Mouse (Mus musculus): ENCODE data around the gene Arl5c. TPM values are rescaled to one million over a fixed set of nuclear protein-coding genes. Genes with fewer than 3 reads are reported as not detected.

Gene Arl5c
- polyA plus RNA-seq, 2 experiments, result 2.4 to 6.1 TPM

DNA sequence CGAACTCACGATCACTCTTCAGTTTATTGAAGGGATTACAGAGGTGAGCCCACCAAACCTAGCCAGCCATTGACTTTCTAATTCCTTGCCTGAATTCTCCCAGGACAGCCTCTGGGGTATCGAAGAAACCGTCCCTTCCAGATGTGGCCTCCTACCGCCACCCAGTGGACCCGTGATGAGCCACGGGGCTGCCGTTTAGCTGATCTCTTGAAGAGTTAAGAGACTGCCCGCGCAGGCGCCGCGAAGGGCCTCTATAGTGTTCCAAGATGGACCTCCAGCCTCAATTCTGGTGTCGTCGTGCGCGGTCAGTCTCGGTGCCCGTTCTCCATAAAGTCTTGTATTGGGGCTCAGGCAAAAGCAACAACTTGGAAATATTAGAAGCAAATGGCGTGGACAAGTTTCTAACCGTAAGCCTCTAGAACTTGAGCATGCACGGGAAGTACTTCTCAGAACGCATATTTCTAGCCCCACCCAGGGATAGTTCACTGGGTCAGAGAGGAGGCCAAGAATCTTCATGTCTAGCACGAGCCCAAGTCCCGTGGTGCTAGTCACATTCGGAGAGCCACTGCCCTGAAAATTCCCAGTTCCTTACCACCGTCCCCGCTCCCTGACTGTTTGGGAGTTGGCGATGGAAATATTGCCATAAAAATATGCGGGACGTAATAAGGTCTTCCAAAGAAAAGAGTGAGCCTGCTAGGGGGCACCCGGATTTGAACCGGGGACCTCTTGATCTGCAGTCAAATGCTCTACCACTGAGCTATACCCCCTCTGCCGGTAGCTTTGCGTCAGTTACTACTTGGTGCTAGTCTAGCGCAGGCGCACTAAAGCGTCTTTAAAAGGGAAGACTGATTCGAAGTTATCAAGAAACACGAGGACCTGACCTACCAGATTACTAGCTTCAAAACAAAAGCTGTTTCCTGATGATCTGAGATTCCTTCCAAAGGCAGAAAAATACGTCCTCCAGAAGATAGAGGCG, 8.1 kb downstream of the Arl5c start:
- under 1% methylated on average over 42 of the region's 42 CpGs for WGBS
- ATAC-seq (ENCODE audit: low FRiP score, low read depth) (peak; percentile 84), DNase-seq (ENCODE audit: low spot score) (peak; percentile 94)
- Histone ChIP-seq H3K4me1 (ENCODE audit: control insufficient read depth, insufficient read depth, low read length) (0 out of 2 replicates have a peak, but pooled peaks cover 4% of the 10 kb centered on the region), H3K9ac (ENCODE audit: low read depth, low read length, severe bottlenecking) (peak overlapping the region; percentile 55), H3K4me2 (replicated peaks; ENCODE audit: low read depth, low read length, severe bottlenecking) (peak overlapping the region; percentile 57), H3K9me3 (ENCODE audit: control insufficient read depth, low read length) (no peaks in the 10 kb centered on the region), H3K27me3 (ENCODE audit: control insufficient read depth, insufficient read depth, low read length) (peaks cover 26% of the 10 kb centered on the region), H3K4me3 (replicated peaks; ENCODE audit: low read length) (peak overlapping the region; percentile 86), H3K27ac (replicated peaks; ENCODE audit: low read depth, low read length) (peak overlapping the region; percentile 59), H3K36me3 (ENCODE audit: control insufficient read depth, insufficient read depth, low read length) (no peaks in the 10 kb centered on the region)
- TF ChIP-seq POLR2A (IDR thresholded peaks at IDR 0.05; ENCODE audit: borderline replicate concordance, extremely low read depth, insufficient read depth, insufficient read length), result no peak

DNA sequence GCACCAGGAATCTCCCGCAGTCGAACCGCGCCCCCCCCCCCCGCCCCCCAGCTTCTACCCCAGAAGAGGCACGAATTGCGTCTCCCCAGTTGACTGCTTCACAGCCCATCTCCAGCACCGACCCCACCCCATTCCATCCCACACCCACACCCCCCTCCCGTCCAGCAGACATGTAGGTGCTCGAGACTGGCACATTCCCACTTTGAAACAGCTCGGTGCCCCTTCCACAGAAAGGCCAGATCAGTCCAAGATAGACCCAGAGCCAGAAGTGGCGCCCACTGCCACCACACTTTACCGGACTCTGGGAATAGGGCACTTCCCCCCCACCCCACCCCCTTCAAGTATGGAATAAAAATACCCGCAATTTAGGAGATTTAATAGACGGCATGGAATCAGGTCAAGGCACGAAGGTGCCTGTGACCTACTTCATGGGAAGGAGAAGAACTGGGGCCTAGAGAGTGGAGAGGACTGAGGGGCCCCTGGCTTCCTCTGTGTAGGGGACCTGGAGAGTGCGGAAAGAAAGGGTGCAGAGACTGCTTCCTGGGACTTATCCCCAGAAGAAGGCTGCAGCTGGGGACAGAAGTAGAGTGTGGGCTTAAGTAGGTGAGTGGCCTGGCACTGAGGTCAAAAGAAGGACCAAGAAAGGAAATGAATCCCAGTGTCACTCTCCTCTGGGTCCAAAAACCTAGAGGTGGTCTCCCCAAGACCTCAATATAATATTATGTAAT, 9.1 kb downstream of the Arl5c start:
- Histone ChIP-seq H3K4me3 (replicated peaks; ENCODE audit: low read length) (peak overlapping the region; percentile 86), H3K27ac (replicated peaks; ENCODE audit: low read depth, low read length) (no peak overlapping the region), H3K9ac (ENCODE audit: low read depth, low read length, severe bottlenecking) (peak overlapping the region; percentile 60; the same call in 1 of the 2 replicates), H3K27me3 (ENCODE audit: control insufficient read depth, insufficient read depth, low read length) (peaks cover 26% of the 10 kb centered on the region), H3K4me1 (ENCODE audit: control insufficient read depth, insufficient read depth, low read length) (0 out of 2 replicates have a peak, but pooled peaks cover 4% of the 10 kb centered on the region), H3K4me2 (replicated peaks; ENCODE audit: low read depth, low read length, severe bottlenecking) (peak overlapping the region; percentile 88), H3K9me3 (ENCODE audit: control insufficient read depth, low read length) (no peaks in the 10 kb centered on the region), H3K36me3 (ENCODE audit: control insufficient read depth, insufficient read depth, low read length) (no peaks in the 10 kb centered on the region)
- DNase-seq (ENCODE audit: low spot score) (no peak), ATAC-seq (ENCODE audit: low FRiP score, low read depth) (no peak)
- 25% methylated on average over 15 of the region's 17 CpGs for WGBS
- no peak for TF ChIP-seq POLR2A (IDR thresholded peaks at IDR 0.05; ENCODE audit: borderline replicate concordance, extremely low read depth, insufficient read depth, insufficient read length)

DNA sequence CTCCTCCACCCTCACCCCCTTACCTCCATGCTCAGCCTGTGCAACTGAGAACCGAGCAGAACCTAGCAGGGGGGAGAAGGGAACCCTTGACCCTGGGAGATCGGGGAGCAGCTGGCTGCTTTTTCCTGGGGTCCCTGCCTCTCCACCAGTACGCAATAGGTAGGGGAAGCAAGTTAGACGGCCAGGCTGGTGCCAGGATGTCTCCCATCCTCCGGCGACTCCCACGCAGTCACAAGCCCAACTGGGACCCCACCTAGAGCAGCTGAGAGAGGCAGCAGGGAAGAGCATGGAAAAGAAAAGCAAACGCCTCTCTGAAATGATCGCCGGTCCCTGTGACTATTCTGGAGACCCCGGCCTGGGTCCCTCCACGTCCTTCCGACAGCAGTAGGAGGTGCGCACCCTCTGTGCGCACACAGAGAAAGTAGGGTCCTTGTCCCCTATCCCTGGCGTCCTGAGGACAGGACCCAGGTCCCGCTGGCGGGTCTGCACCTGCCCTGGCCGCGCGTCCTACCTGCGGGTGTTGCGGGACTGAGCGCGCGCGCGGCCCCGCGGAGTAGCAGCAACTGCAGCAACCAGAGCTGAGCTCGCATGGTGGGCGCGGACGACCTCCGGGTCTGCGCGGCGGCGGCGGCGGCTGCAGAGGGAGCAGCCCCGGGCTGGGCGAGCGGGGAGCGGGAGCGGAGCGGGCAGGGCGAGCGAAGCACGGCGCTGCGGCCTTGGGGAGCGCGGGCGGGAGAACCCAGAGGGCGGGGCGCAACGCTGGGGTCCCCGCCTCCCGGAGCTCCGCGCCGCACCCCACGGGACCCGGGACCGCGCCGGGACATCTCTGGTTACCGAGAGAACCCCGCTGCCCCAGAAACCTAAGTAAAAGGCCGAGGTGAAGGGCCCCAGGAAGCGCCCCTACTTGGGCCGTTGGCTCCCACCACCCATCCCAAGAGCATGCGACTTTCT, 10.0 kb downstream of the Arl5c start, which contains the start of gene Plxdc1:
Gene Plxdc1 (minus strand): TSS at position 718 of the 951 bp plus-strand sequence.
- WGBS, result 3% methylated on average over 49 of the region's 74 CpGs
- no peak for ATAC-seq (ENCODE audit: low FRiP score, low read depth)
- Histone ChIP-seq H3K27ac (replicated peaks; ENCODE audit: low read depth, low read length) (no peak within 1 kb of the TSS), H3K9me3 (ENCODE audit: control insufficient read depth, low read length) (no peaks in the 10 kb centered on the region), H3K4me2 (replicated peaks; ENCODE audit: low read depth, low read length, severe bottlenecking) (peak within 1 kb of the TSS; percentile 88), H3K4me3 (replicated peaks; ENCODE audit: low read length) (peak within 1 kb of the TSS; percentile 86), H3K4me1 (ENCODE audit: control insufficient read depth, insufficient read depth, low read length) (peaks cover 8% of the 10 kb centered on the region; the same call in 1 of the 2 replicates), H3K36me3 (ENCODE audit: control insufficient read depth, insufficient read depth, low read length) (no peaks in the 10 kb centered on the region), H3K27me3 (ENCODE audit: control insufficient read depth, insufficient read depth, low read length) (peaks cover 26% of the 10 kb centered on the region), H3K9ac (ENCODE audit: low read depth, low read length, severe bottlenecking) (peak within 1 kb of the TSS; percentile 60)
- no peak for DNase-seq (ENCODE audit: low spot score)
- no peak for TF ChIP-seq POLR2A (IDR thresholded peaks at IDR 0.05; ENCODE audit: borderline replicate concordance, extremely low read depth, insufficient read depth, insufficient read length)

DNA sequence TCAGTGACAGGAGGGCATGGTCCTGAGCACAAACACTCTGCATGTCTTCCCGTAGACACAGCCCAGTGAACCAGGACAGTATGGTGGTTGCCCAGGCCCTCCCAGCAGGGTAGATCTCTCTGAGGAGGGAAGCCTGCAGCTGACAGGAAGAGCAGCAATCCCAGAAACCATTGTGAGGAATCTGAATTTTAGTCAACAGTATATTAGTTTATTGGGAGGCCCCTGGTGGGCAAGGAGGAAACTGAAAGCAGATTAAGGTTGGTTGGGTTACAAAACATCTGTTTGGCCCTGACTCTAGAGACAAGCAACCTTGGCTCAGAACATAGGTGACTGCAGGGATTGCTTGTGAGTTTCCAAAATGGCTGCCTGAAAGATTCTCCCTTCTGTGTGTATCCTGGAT, 12.0 kb downstream of the Arl5c start:
- Histone ChIP-seq H3K4me3 (replicated peaks; ENCODE audit: low read length) (no peak overlapping the region), H3K27ac (replicated peaks; ENCODE audit: low read depth, low read length) (no peak overlapping the region), H3K4me2 (replicated peaks; ENCODE audit: low read depth, low read length, severe bottlenecking) (no peak overlapping the region), H3K9ac (ENCODE audit: low read depth, low read length, severe bottlenecking) (no peak overlapping the region), H3K4me1 (ENCODE audit: control insufficient read depth, insufficient read depth, low read length) (peaks cover 9% of the 10 kb centered on the region), H3K36me3 (ENCODE audit: control insufficient read depth, insufficient read depth, low read length) (no peaks in the 10 kb centered on the region), H3K27me3 (ENCODE audit: control insufficient read depth, insufficient read depth, low read length) (peaks cover 26% of the 10 kb centered on the region), H3K9me3 (ENCODE audit: control insufficient read depth, low read length) (no peaks in the 10 kb centered on the region)
- DNase-seq (ENCODE audit: low spot score) (no peak), ATAC-seq (ENCODE audit: low FRiP score, low read depth) (no peak)
- no peak for TF ChIP-seq POLR2A (IDR thresholded peaks at IDR 0.05; ENCODE audit: borderline replicate concordance, extremely low read depth, insufficient read depth, insufficient read length)
- whole genome bisulfite sequencing, result 63% methylated on average over 1 of the region's 1 CpGs
